Mouse (Mus musculus) limb, embryonic 15.5 days (tissue): ENCODE results near the gene Pla2g3. TPM values are rescaled to one million over a fixed set of nuclear protein-coding genes. Genes with fewer than 3 reads are reported as not detected.

Experiments used
- ATAC-seq: fragments of 200-750 bp; cut with Nextera tagmentation; 2 replicates; pipeline ENCODE4 v1.8.0; 2017; ENCODE audit warnings: low read depth, moderate TSS enrichment; ENCODE audit not compliant: insufficient number of reproducible peaks, low FRiP score, low TSS enrichment
- H3K27ac ChIP-seq: fragments of 300-500 bp; sonication (generic); 2 replicates; pipeline ENCODE4 v1.5.1; 2015; ENCODE audit warnings: moderate library complexity, mild to moderate bottlenecking, inconsistent platforms
- H3K27me3 ChIP-seq: fragments of 300-500 bp; sonication (generic); 2 replicates; pipeline ENCODE4 v1.6.1; 2015; ENCODE audit warnings: inconsistent platforms
- H3K36me3 ChIP-seq: fragments of 300-500 bp; sonication (generic); 2 replicates; pipeline ENCODE4 v1.6.1; 2015; ENCODE audit warnings: inconsistent platforms
- H3K4me1 ChIP-seq: fragments of 300-500 bp; sonication (generic); 2 replicates; pipeline ENCODE4 v1.6.1; 2015; ENCODE audit warnings: inconsistent platforms
- H3K4me2 ChIP-seq: fragments of 300-500 bp; sonication (generic); 2 replicates; pipeline ENCODE4 v1.6.1; 2015; ENCODE audit warnings: mild to moderate bottlenecking, inconsistent platforms
- H3K4me3 ChIP-seq: fragments of 300-500 bp; sonication (generic); 2 replicates; pipeline ENCODE4 v1.5.1; 2015; ENCODE audit warnings: mild to moderate bottlenecking, inconsistent platforms
- H3K9ac ChIP-seq: fragments of 300-500 bp; sonication (generic); 2 replicates; pipeline ENCODE4 v1.6.1; 2015; ENCODE audit warnings: inconsistent platforms
- H3K9me3 ChIP-seq: fragments of 300-500 bp; sonication (generic); 2 replicates; pipeline ENCODE4 v1.6.1; 2016; ENCODE audit warnings: inconsistent platforms
- WGBS: fragments of 180-500 bp; shearing (Covaris S2); methylation state at CpG from one replicate; pipeline ENCODE4 v1.1.7; 2015; 5-methylcytosine and 5-hydroxymethylcytosine counted together
- polyA plus RNA-seq: library from polyadenylated mRNA; unstranded; fragments of >200 nt; fragmentation: Nextera tagmentation; extraction: Ambion mirVana; gene quantifications from 2 replicates; pipeline ENCODE4 v1.2.1, GENCODE M21; 2015

The Pla2g3 gene
- polyA plus RNA-seq, 1 experiment from 2014 or later = 1.6 TPM

DNA sequence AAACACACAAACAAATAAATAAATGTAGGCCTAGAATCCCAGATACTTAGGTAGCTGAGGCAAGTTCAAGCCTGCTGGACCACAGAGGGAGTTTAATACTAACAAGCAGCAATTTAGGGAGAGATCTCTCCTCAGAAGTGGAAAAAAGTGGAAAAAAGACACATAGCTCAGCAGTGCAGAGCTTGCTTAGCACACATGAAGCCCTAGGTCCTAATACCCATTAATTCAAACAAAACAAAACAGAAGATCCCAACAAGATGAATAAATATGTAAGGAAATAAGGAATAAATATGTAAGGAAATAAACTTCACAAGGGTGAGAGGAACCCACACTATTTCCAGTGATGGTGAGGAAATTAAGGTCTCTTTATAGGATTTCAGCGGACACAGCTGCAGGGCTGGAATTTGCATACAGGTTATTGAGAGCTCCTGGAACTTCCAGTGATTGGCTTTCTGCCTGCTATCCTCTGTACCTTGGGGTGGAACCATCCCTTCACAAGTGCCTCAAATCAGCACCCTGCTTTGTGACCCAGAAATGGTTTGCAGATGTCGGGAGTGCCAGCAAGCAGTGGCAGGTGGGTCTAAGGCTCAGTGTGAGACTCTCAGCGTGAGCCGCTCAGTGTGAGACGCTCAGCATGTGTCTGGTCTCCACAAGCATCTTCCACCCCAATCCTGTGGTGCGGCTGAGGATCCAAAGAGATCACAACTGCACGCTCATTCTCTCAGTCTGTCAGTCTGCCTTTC is 35.9 kb downstream of the Pla2g3 start:
- Histone ChIP-seq H3K4me3 (no peak overlapping the region), H3K4me2 (no peak overlapping the region), H3K27ac (no peak overlapping the region), H3K27me3 (no peaks in the 10 kb centered on the region), H3K9ac (no peak overlapping the region), H3K4me1 (no peaks in the 10 kb centered on the region), H3K9me3 (no peaks in the 10 kb centered on the region), H3K36me3 (peaks cover 100% of the 10 kb centered on the region)
- 84% methylated on average over 7 of the region's 7 CpGs for WGBS
- no peak for ATAC-seq

DNA sequence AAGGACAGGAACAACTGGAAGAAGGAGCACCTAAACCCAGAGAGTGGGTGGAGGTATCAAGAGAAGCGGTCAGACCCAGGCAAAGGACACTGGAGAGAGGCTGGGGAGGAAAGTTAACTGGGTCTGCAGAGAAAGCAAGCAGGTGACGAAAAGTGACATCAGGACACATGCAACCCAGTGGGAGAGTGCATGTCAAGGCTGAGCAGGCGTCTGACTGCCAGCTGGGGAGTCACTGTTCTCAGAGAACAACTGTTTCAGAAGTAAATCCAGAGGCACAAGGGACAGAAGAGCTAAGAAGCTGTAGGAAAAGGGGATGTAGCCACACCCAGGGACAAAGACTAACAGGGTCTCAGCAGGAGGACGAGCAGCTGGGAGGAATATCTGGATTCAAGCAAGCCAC is 37.5 kb downstream of the Pla2g3 start:
- Histone ChIP-seq H3K4me1 (no peaks in the 10 kb centered on the region), H3K4me2 (no peak overlapping the region), H3K36me3 (peaks cover 100% of the 10 kb centered on the region), H3K9me3 (no peaks in the 10 kb centered on the region), H3K27me3 (no peaks in the 10 kb centered on the region), H3K27ac (no peak overlapping the region), H3K9ac (no peak overlapping the region), H3K4me3 (no peak overlapping the region)
- no peak for ATAC-seq
- WGBS = 86% methylated on average over 4 of the region's 4 CpGs

DNA sequence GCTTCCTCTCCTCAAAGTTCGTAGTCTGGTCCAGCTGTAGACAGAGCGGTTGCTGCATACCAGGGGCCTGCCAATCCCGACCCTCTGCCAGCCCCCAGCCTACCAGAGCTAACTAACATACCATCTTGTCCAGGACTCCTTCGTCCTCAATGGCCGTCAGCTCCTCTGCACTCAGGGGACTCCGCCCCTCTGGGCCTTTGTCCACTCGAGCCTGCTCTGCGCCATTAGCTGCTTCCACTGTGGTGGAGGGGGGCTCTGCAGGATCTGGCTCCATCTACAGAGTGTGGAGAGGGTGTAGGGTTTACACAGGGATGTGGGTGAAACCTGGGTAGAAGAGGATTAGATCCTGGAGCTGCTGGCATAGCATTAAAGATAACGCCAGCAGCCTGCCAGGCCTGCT is 38.1 kb downstream of the Pla2g3 start:
- Histone ChIP-seq H3K4me2 (no peak overlapping the region), H3K9me3 (no peaks in the 10 kb centered on the region), H3K9ac (no peak overlapping the region), H3K36me3 (peaks cover 100% of the 10 kb centered on the region), H3K27ac (no peak overlapping the region), H3K27me3 (no peaks in the 10 kb centered on the region), H3K4me3 (no peak overlapping the region), H3K4me1 (no peaks in the 10 kb centered on the region)
- no peak for ATAC-seq
- WGBS = 80% methylated on average over 9 of the region's 9 CpGs

- WGBS = 87% methylated on average over 24 of the region's 24 CpGs
- Histone ChIP-seq H3K4me2 (no peak overlapping the region), H3K9me3 (no peaks in the 10 kb centered on the region)
Measured at GRCm38 (mm10) chr11:3526979-3527738, 39.1 kb downstream of the Pla2g3 start.

GRCm38 (mm10) chr11:3527766-3528165 is 39.7 kb downstream of the Pla2g3 start:
- Histone ChIP-seq H3K4me1 (no peaks in the 10 kb centered on the region), H3K36me3 (peaks cover 100% of the 10 kb centered on the region), H3K27ac (peak overlapping the region; percentile 39; the same call in 1 of the 2 replicates), H3K4me3 (no peak overlapping the region), H3K9me3 (no peaks in the 10 kb centered on the region), H3K27me3 (no peaks in the 10 kb centered on the region), H3K9ac (no peak overlapping the region), H3K4me2 (no peak overlapping the region)
- no peak for ATAC-seq
- 85% methylated on average over 8 of the region's 8 CpGs for WGBS

More at GRCm38 (mm10) chr11:3526979-3527738, 39.1 kb downstream of the Pla2g3 start:
- no peaks in the 10 kb centered on the region for H3K27me3 ChIP-seq
- H3K27ac ChIP-seq = peak overlapping the region; percentile 39; the same call in 1 of the 2 replicates
- H3K4me1 ChIP-seq = no peaks in the 10 kb centered on the region
- H3K4me3 ChIP-seq = no peak overlapping the region
- H3K36me3 ChIP-seq = peaks cover 100% of the 10 kb centered on the region
- ATAC-seq = no peak
- no peak overlapping the region for H3K9ac ChIP-seq

GRCm38 (mm10) chr11:3528208-3528607 is 40.1 kb downstream of the Pla2g3 start:
- Histone ChIP-seq H3K9me3 (no peaks in the 10 kb centered on the region), H3K27me3 (no peaks in the 10 kb centered on the region), H3K36me3 (peaks cover 100% of the 10 kb centered on the region), H3K9ac (no peak overlapping the region), H3K4me3 (no peak overlapping the region), H3K4me2 (no peak overlapping the region), H3K27ac (no peak overlapping the region), H3K4me1 (no peaks in the 10 kb centered on the region)
- WGBS = 89% methylated on average over 6 of the region's 6 CpGs
- ATAC-seq = no peak

- H3K4me2 ChIP-seq = no peak overlapping the region
- H3K4me1 ChIP-seq = 0 out of 2 replicates have a peak, but pooled peaks cover 1% of the 10 kb centered on the region
- H3K27me3 ChIP-seq = no peaks in the 10 kb centered on the region
- WGBS = 81% methylated on average over 20 of the region's 20 CpGs
- peaks cover 99% of the 10 kb centered on the region for H3K36me3 ChIP-seq
- no peak overlapping the region for H3K27ac ChIP-seq
- no peaks in the 10 kb centered on the region for H3K9me3 ChIP-seq
- no peak for ATAC-seq
- no peak overlapping the region for H3K9ac ChIP-seq
- H3K4me3 ChIP-seq = no peak overlapping the region
Measured at GRCm38 (mm10) chr11:3529476-3530252, 41.6 kb downstream of the Pla2g3 start.

GRCm38 (mm10) chr11:3530731-3531130 is 42.6 kb downstream of the Pla2g3 start:
- H3K36me3 ChIP-seq = peaks cover 92% of the 10 kb centered on the region
- no peaks in the 10 kb centered on the region for H3K27me3 ChIP-seq
- H3K4me1 ChIP-seq = peaks cover 8% of the 10 kb centered on the region
- H3K9ac ChIP-seq = no peak overlapping the region
- 89% methylated on average over 3 of the region's 3 CpGs for WGBS
- no peak overlapping the region for H3K27ac ChIP-seq
- no peak overlapping the region for H3K4me2 ChIP-seq
- no peak for ATAC-seq
- H3K4me3 ChIP-seq = no peak overlapping the region
- no peaks in the 10 kb centered on the region for H3K9me3 ChIP-seq

DNA sequence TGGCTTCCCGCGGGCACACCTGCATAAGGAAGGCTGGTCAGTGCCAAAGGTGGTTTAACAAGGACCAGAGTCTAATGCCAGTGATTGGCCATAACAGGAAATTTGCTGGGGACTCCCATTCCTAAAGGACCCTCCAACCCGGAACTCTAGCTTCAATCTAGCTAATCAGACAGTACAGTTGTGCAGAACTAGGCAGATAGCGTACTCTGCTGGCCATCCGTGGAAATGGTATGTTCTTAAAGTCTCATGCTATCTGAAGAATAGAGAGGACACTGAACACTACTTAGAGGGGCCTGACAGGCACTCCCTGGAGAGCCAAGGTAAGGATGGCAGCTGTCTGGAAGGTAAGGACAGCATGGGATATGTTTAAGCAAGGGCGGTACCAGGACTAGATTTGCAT is 43.5 kb downstream of the Pla2g3 start:
- Histone ChIP-seq H3K4me2 (no peak overlapping the region), H3K36me3 (peaks cover 83% of the 10 kb centered on the region), H3K27me3 (no peaks in the 10 kb centered on the region), H3K9me3 (no peaks in the 10 kb centered on the region), H3K4me3 (no peak overlapping the region), H3K4me1 (peaks cover 17% of the 10 kb centered on the region), H3K27ac (no peak overlapping the region), H3K9ac (no peak overlapping the region)
- ATAC-seq = no peak
- WGBS = 85% methylated on average over 6 of the region's 6 CpGs

DNA sequence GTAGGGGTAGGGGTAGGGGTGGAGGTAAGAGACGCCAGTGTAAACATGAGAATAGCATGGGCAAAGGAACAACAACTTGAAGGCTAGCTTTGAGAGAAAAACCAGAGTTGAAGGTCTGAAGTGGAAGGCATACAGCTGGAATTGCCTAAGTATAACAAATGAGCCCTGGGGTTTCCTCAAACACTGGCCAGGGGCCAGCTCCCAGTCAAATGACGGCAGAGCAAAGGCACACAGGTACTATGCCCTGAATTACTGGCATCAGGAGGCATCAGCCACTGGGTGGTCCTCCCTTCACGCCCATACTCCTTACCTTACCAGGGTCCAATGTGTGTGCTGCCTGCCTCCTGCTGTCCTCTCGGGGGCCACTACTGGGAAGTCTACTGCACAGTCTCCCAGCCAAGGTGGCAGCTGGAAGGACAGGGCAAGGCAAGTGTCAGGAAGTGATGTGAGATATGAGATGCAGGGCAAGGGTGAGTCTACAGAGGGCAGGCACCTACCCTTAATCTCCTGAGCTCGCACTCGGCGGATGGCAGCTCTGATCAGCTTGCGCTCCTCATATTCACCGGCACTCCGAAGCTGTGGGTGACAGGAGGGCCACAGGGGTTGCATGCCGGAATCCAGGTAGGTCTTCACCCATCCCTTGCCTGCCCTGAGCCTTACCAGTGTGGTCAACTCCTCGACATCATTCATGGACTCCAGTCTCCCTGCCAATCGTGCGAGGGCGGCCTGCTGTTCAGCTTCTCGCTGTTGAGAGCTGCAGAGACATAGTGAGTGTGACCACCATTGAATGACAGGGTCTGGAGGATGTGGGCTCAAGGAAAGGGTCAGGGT is 44.2 kb downstream of the Pla2g3 start:
- no peak overlapping the region for H3K27ac ChIP-seq
- H3K27me3 ChIP-seq = no peaks in the 10 kb centered on the region
- ATAC-seq = no peak
- H3K9me3 ChIP-seq = no peaks in the 10 kb centered on the region
- peaks cover 76% of the 10 kb centered on the region for H3K36me3 ChIP-seq
- H3K4me2 ChIP-seq = no peak overlapping the region
- peaks cover 24% of the 10 kb centered on the region for H3K4me1 ChIP-seq
- no peak overlapping the region for H3K4me3 ChIP-seq
- no peak overlapping the region for H3K9ac ChIP-seq
- WGBS = 92% methylated on average over 16 of the region's 16 CpGs

GRCm38 (mm10) chr11:3533406-3533932 is 45.4 kb downstream of the Pla2g3 start:
- no peak for ATAC-seq
- Histone ChIP-seq H3K4me2 (no peak overlapping the region), H3K27me3 (no peaks in the 10 kb centered on the region), H3K9ac (peak overlapping the region; percentile 2; the same call in 1 of the 2 replicates), H3K27ac (no peak overlapping the region), H3K4me1 (peaks cover 35% of the 10 kb centered on the region), H3K36me3 (peaks cover 65% of the 10 kb centered on the region), H3K9me3 (no peaks in the 10 kb centered on the region), H3K4me3 (no peak overlapping the region)
- 91% methylated on average over 17 of the region's 17 CpGs for WGBS
